Mouse (Mus musculus): ENCODE results near the gene Chadl. TPM values are rescaled to one million over a fixed set of nuclear protein-coding genes. Genes with fewer than 3 reads are reported as not detected.

Gene Chadl
- polyA plus RNA-seq, 1 experiment from 2014 or later: 1.4 TPM

Other genes starting within 250 kb of the Chadl start
- 461 and 481 TPM in 2 replicates for gene Rbx1, start 231.0 kb downstream of the Chadl start, polyA plus RNA-seq (2016; fragmentation: Nextera tagmentation; extraction: Ambion mirVana)
- 15.0 and 25.3 TPM in 2 replicates for gene Ep300, start 111.9 kb downstream of the Chadl start, polyA plus RNA-seq (2016; fragmentation: Nextera tagmentation; extraction: Ambion mirVana)
- 28.0 and 31.3 TPM in 2 replicates for gene L3mbtl2, start 33.4 kb downstream of the Chadl start, polyA plus RNA-seq (2016; fragmentation: Nextera tagmentation; extraction: Ambion mirVana)
- gene Zc3h7b, start 47.8 kb upstream of the Chadl start, polyA plus RNA-seq (2016; fragmentation: Nextera tagmentation; extraction: Ambion mirVana): 30.1 and 34.2 TPM in 2 replicates
- 140 and 141 TPM in 2 replicates for gene Rangap1, start 48.2 kb upstream of the Chadl start, polyA plus RNA-seq (2016; fragmentation: Nextera tagmentation; extraction: Ambion mirVana)
- gene Tef, start 105.1 kb upstream of the Chadl start, polyA plus RNA-seq (2016; fragmentation: Nextera tagmentation; extraction: Ambion mirVana): 17.3 and 20.2 TPM in 2 replicates
- 13.0 and 15.6 TPM in 2 replicates for gene Tob2, start 161.5 kb upstream of the Chadl start, polyA plus RNA-seq (2016; fragmentation: Nextera tagmentation; extraction: Ambion mirVana)
- 154 and 200 TPM in 2 replicates for gene Phf5a, start 174.6 kb upstream of the Chadl start, polyA plus RNA-seq (2016; fragmentation: Nextera tagmentation; extraction: Ambion mirVana)
- 320 and 472 TPM in 2 replicates for gene Aco2, start 175.0 kb upstream of the Chadl start, polyA plus RNA-seq (2016; fragmentation: Nextera tagmentation; extraction: Ambion mirVana)
- gene Polr3h, start 229.0 kb upstream of the Chadl start, polyA plus RNA-seq (2016; fragmentation: Nextera tagmentation; extraction: Ambion mirVana): 108 and 120 TPM in 2 replicates
- gene Csdc2, start 239.5 kb upstream of the Chadl start, polyA plus RNA-seq (2016; fragmentation: Nextera tagmentation; extraction: Ambion mirVana): 6.4 and 7.4 TPM in 2 replicates

All from heart, embryonic 10.5 days (tissue).